Mouse (Mus musculus): ENCODE measurements at regions not wholly inside any gene's neighbourhood (a gene's known extent, or its start where the extent isn't known, plus 50 kb on each side); places are given as distances from the start of the nearest gene placed in this dataset.
A peak's percentile ranks its signal among the peaks of the same experiment; 100 is the strongest.

DNA sequence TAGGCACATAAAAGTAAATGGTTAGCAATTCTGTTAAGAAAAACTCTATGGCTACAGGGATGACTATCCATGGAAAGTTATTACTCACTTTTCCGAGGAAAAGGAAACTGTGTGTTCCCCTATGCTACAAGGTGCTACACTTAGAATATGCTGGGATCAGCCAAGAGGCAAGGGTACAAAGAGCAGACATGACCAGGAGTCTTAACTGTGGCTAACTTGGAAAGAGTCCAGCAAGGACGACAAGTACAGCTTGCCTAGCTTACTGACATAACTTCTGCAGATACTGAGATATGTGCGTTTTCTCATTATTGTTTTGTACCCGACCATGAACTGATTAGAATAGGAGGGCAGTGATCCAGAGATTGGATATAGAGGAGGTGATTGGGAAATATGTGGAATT is 296.4 kb downstream of the Gm16223 start:
- ATAC-seq (no peak), DNase-seq (ENCODE audit: low read depth, low spot score) (no peak)
- POLR2A ChIA-PET, result no interaction called here
- peaks cover 11% of the 10 kb centered on the region for H3K27me3 ChIP-seq
- in situ Hi-C loops (cut with MboI; ENCODE audit: low pct_unique_long_range_greater_than_20kb), result no loop called here
- no peak for TF ChIP-seq CTCF (IDR thresholded peaks at IDR 0.05)
- CTCF ChIA-PET, result no interaction called here

DNA sequence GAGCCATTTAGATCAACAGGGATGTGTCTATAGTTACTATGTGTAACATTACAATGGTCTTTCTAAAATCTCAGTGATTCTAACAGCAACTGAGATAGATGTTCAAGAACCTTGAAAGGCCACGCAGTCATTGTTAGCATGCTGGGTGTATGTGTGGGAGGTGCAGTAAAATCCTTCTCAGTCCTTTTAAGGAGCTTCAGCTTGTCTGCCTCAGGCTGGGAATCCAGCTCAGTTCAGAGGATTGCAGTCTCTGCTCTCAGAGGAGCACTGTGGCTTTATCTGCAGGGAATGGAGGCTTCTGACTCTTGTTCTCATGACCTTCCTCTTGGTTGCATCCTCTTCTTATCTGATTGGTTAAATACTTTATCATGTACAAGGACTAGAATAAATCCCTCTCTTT is 320.2 kb downstream of the Gm16223 start:
- H3K27me3 ChIP-seq, result no peaks in the 10 kb centered on the region
- no peak for DNase-seq (ENCODE audit: low read depth, low spot score)
- no peak for ATAC-seq
- ChIA-PET CTCF (interaction anchor here (1.6 kb wide), 1 partner anchor 25 kb away, joined by 4 read pairs; no protein-coding TSS in a partner anchor), POLR2A (no interaction called here)
- no peak for TF ChIP-seq CTCF (IDR thresholded peaks at IDR 0.05)
- in situ Hi-C loops (cut with MboI; ENCODE audit: low pct_unique_long_range_greater_than_20kb), result no loop called here

DNA sequence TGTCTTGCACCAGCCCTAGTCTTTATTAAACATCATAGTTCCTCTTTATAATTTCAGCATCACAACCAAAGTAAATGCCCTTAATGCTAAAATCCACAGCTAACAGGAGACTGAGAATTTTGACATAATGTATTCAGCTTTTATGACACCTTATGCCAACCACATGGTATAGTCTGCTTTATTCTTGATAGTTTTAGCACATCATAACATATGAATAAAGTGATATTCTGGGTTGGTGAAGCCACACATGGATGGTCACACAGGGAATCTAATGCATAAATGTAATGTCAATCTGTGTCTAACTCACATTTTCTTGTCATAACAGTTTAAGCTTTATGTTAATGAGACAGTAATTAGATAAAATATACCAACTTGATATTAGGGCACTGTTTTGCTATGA is 328.9 kb downstream of the Gm16223 start:
- ChIA-PET POLR2A (no interaction called here), CTCF (interaction anchor here (1.0 to 1.4 kb wide), 3 partner anchors 12 to 16 kb away, joined by 3 to 4 read pairs (median 4); no protein-coding TSS in a partner anchor)
- TF ChIP-seq CTCF (IDR thresholded peaks at IDR 0.05), result no peak
- in situ Hi-C loops (cut with MboI; ENCODE audit: low pct_unique_long_range_greater_than_20kb), result no loop called here
- ATAC-seq, result no peak
- peaks cover 3% of the 10 kb centered on the region for H3K27me3 ChIP-seq
- no peak for DNase-seq (ENCODE audit: low read depth, low spot score)

DNA sequence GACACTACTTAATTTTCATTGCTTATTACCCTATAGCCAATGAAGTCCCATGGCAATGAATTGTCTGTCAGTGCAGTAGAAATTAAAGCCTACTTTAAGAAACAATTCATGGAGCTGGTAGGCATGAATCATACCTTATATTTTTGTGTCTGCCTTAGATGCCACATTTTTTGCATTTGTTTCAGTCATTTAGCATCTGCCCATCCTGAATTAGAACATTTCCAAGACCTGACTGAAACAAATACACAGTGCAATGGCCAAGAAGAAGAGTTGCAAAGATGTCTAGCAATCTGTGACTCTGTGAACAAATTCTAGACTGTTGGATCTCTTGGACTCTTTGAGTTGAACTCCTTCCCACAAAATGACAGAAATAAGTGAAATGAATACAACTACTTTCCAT is 342.2 kb downstream of the Gm16223 start:
- peaks cover 18% of the 10 kb centered on the region for H3K27me3 ChIP-seq
- ATAC-seq (no peak), DNase-seq (ENCODE audit: low read depth, low spot score) (no peak)
- CTCF ChIA-PET, result interaction anchor here (1.1 kb wide), 1 partner anchor 521 kb away, joined by 3 read pairs; no protein-coding TSS in a partner anchor
- no peak for TF ChIP-seq CTCF (IDR thresholded peaks at IDR 0.05)
- POLR2A ChIA-PET, result no interaction called here
- in situ Hi-C loops (cut with MboI; ENCODE audit: low pct_unique_long_range_greater_than_20kb), result loop anchor here (5.0 to 25.0 kb wide), 4 partner anchors 515 to 1227 kb away; no protein-coding TSS in a partner anchor

DNA sequence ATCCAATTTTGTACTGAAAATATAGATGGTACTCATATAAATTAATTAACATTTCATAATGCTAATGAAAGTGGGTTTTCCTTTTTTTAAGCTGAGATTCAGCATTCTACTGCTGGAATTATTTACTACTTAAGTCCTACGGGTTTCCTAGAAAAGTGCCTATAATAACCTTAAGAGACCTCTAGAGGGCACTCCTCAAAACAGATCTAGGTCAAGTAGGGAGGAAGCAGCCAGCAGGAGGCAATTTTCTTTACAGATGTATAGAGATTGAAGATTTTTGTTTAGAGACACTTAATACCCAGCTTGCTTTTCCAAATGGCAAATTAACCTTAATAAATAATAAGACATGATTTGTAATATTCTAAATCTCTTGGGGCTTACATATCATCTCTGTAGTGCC is 344.5 kb downstream of the Gm16223 start:
- in situ Hi-C loops (cut with MboI; ENCODE audit: low pct_unique_long_range_greater_than_20kb), result loop anchor here (5.0 to 25.0 kb wide), 4 partner anchors 517 to 1225 kb away; no protein-coding TSS in a partner anchor
- peaks cover 21% of the 10 kb centered on the region for H3K27me3 ChIP-seq
- CTCF ChIA-PET, result interaction anchor here (0.8 to 2.4 kb wide), 19 partner anchors 9 to 978 kb away, joined by 3 to 20 read pairs (median 4); no protein-coding TSS in a partner anchor
- DNase-seq (ENCODE audit: low read depth, low spot score) (peak; percentile 9), ATAC-seq (no peak)
- peak; percentile 64 for TF ChIP-seq CTCF (IDR thresholded peaks at IDR 0.05)
- POLR2A ChIA-PET, result interaction anchor here (0.8 kb wide), 1 partner anchor 897 kb away, joined by 3 read pairs; no protein-coding TSS in a partner anchor

DNA sequence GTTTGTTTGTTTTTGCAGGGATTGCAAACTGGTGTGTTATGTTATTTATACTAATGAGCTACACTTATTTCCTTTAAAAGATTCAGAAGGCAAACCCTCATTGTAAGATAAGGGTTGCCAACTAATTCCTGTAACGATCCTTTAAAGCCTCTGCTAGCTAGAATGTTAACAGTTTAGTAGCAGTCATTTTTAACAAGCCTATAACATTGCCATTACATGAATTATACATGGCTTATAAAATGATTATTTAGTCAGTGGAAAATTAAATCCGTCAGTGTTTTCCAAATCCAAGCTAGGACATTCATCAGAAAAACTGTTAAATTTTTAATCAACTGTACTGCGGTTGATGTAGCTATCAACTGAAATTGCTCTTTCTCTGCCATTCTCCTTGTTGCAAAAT is 358.1 kb downstream of the Gm16223 start:
- ChIA-PET CTCF (interaction anchor here (1.8 to 1.9 kb wide), 2 partner anchors 13 to 16 kb away, joined by 3 to 6 read pairs; no protein-coding TSS in a partner anchor), POLR2A (no interaction called here)
- in situ Hi-C loops (cut with MboI; ENCODE audit: low pct_unique_long_range_greater_than_20kb), result no loop called here
- no peak for DNase-seq (ENCODE audit: low read depth, low spot score)
- no peak for ATAC-seq
- H3K27me3 ChIP-seq, result no peaks in the 10 kb centered on the region
- TF ChIP-seq CTCF (IDR thresholded peaks at IDR 0.05), result no peak

DNA sequence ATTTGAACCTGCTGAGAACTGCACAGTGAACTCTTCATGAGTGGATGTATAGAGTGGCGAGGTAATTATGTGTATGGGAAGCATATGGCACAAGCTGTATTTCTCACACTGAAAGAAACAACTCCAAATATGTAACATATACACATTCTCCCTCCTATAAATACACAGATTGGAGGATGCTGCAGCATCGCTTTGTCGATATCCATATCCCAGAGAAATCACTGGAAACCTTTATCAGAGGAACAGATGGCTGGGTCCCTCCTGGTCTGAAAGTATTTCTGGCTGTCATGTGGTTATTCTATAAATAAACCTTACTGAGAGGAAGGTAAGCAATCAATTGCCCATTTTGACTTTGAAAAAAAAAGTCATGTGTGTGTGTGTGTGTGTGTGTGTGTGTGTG is 365.4 kb downstream of the Gm16223 start:
- ATAC-seq (no peak), DNase-seq (ENCODE audit: low read depth, low spot score) (no peak)
- POLR2A ChIA-PET, result no interaction called here
- peaks cover 10% of the 10 kb centered on the region for H3K27me3 ChIP-seq
- CTCF ChIA-PET, result interaction anchor here (1.1 kb wide), 1 partner anchor 17 kb away, joined by 3 read pairs; no protein-coding TSS in a partner anchor
- in situ Hi-C loops (cut with MboI; ENCODE audit: low pct_unique_long_range_greater_than_20kb), result no loop called here
- no peak for TF ChIP-seq CTCF (IDR thresholded peaks at IDR 0.05)

DNA sequence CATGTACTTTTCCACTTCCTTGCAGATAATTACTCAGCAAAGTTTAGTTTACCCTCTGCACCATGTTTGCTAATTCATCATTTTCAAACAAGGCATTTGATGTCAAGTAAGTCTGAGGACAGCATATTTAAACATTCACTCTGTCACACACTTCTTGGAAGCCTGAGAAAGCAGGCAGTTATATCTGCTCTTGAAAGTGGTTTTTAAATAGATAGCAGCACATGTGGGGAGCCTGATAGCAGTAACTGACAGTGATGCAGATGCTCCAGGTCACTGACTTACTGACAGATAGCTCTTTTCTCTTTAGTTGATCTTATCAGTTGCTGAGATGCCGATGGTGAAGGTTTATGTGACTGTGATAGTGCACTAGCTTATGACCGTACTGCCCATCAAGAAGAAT is 380.9 kb downstream of the Gm16223 start:
- DNase-seq (ENCODE audit: low read depth, low spot score) (no peak), ATAC-seq (no peak)
- no peak for TF ChIP-seq CTCF (IDR thresholded peaks at IDR 0.05)
- H3K27me3 ChIP-seq, result peaks cover 9% of the 10 kb centered on the region
- in situ Hi-C loops (cut with MboI; ENCODE audit: low pct_unique_long_range_greater_than_20kb), result no loop called here
- CTCF ChIA-PET, result no interaction called here
- POLR2A ChIA-PET, result no interaction called here

DNA sequence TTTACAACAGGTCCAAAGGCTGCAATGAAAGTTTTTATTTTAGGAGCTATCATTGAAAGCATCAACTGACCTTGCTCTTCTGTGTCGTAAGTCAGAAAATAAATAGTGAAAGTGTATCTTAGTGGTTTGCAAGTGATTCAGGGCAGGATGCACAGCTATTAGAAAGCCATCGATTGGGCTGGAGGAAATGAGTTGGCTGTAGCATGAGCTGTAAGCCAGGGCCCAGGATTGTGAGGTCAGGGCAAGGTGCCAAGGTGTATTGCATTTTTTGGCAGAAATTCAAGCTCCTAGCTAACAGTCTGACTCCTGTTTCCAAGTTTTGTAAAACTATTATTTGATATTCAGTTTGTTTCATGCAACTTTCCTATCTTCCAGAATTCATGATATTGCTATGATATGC is 381.8 kb downstream of the Gm16223 start:
- H3K27me3 ChIP-seq, result peaks cover 9% of the 10 kb centered on the region
- TF ChIP-seq CTCF (IDR thresholded peaks at IDR 0.05), result no peak
- DNase-seq (ENCODE audit: low read depth, low spot score) (no peak), ATAC-seq (no peak)
- POLR2A ChIA-PET, result no interaction called here
- CTCF ChIA-PET, result no interaction called here
- in situ Hi-C loops (cut with MboI; ENCODE audit: low pct_unique_long_range_greater_than_20kb), result no loop called here

DNA sequence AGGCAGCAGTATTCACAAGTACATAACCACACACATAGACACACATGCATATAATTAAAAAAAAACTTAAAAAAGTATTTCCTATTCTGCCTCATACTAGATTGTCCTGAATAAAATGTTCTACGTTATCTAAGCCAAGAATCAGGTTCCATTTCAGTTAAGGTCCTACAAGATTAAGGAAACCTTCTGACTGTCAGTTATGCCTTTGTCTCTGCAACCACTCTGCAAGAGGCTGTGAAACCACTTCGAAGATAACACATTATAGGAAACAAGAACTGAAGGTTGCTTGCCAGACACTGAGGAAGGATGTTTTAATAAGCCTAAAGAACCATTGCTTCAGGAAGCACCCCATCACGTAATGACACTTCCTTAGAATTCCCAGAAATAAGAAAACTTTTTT is 385.9 kb downstream of the Gm16223 start:
- in situ Hi-C loops (cut with MboI; ENCODE audit: low pct_unique_long_range_greater_than_20kb), result no loop called here
- ATAC-seq, result no peak
- POLR2A ChIA-PET, result no interaction called here

DNA sequence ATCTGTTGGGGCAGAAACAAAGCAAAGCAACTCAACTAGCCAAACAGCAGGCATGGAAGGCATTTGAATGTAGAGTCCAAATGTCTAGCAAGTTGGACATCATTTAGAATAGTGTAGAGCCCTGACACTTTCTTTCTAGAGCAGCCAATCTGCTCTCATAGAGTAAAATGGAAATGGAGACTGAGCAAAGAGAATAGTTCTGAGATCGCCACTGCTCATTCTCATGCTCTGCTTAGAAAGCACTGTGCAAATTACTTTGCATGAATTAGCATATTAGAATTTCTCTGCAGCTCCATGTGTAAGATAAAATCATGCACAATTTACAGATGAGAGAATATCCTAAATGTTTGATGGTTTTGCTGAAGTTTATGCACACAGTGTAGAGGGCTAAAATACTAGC is 393.4 kb downstream of the Gm16223 start:
- H3K27me3 ChIP-seq, result peaks cover 20% of the 10 kb centered on the region
- no peak for ATAC-seq
- no peak for DNase-seq (ENCODE audit: low read depth, low spot score)
- no peak for TF ChIP-seq CTCF (IDR thresholded peaks at IDR 0.05)
- CTCF ChIA-PET, result no interaction called here
- in situ Hi-C loops (cut with MboI; ENCODE audit: low pct_unique_long_range_greater_than_20kb), result no loop called here
- POLR2A ChIA-PET, result no interaction called here

More for the DNA sequence above, 385.9 kb downstream of the Gm16223 start:
- peaks cover 11% of the 10 kb centered on the region for H3K27me3 ChIP-seq
- CTCF ChIA-PET, result no interaction called here
- no peak for TF ChIP-seq CTCF (IDR thresholded peaks at IDR 0.05)
- no peak for DNase-seq (ENCODE audit: low read depth, low spot score)

DNA sequence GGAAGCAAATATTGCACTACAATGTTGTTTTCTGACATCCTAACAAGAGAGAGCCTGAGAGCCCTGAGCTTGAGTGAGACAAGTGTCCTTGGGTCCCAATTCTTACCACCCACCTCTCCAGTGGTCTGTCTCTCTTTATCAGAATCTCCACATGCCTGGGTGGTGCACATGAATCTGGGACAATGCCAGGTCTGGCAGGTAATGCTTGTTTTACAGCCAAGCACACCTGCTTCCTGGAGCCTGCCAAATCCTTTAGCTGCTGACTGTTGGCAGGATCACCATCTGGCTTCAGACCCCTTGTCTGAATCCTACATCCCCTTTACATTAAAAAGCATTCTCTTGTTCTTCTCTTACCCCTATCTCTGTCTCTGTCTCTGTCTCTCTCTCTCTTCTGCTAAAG is 397.1 kb downstream of the Gm16223 start:
- CTCF ChIA-PET, result no interaction called here
- in situ Hi-C loops (cut with MboI; ENCODE audit: low pct_unique_long_range_greater_than_20kb), result no loop called here
- peaks cover 14% of the 10 kb centered on the region for H3K27me3 ChIP-seq
- POLR2A ChIA-PET, result no interaction called here
- no peak for TF ChIP-seq CTCF (IDR thresholded peaks at IDR 0.05)
- ATAC-seq (no peak), DNase-seq (ENCODE audit: low read depth, low spot score) (no peak)

Data from Patski (cell line).